Mouse (Mus musculus): ENCODE results near the gene Isg20. TPM values are rescaled to one million over a fixed set of nuclear protein-coding genes. Genes with fewer than 3 reads are reported as not detected.

Gene Isg20
- polyA plus RNA-seq, 1 experiment from 2014 or later, result 0.39 TPM

GRCm38 (mm10) chr7:78885404-78885803 is 27.8 kb upstream of the Isg20 start:
- H3K27me3 ChIP-seq (ENCODE audit: low read depth, poor library complexity, severe bottlenecking), result peaks cover 68% of the 10 kb centered on the region
- peak overlapping the region; percentile 32 for H3K4me3 ChIP-seq
- peaks cover 90% of the 10 kb centered on the region for H3K4me1 ChIP-seq
- WGBS, result 86% methylated on average over 5 of the region's 5 CpGs
- peak overlapping the region; percentile 70 for H3K27ac ChIP-seq (replicated peaks)
- peaks cover 12% of the 10 kb centered on the region for H3K36me3 ChIP-seq
- H3K9me3 ChIP-seq (replicated peaks), result no peaks in the 10 kb centered on the region
- DNase-seq (ENCODE audit: low spot score), result no peak

- Histone ChIP-seq H3K4me3 (peak overlapping the region; percentile 32), H3K27me3 (ENCODE audit: low read depth, poor library complexity, severe bottlenecking) (peaks cover 59% of the 10 kb centered on the region), H3K36me3 (peaks cover 12% of the 10 kb centered on the region), H3K4me1 (peaks cover 82% of the 10 kb centered on the region), H3K27ac (replicated peaks) (peak overlapping the region; percentile 70; the same call in 1 of the 2 replicates), H3K9me3 (replicated peaks) (no peaks in the 10 kb centered on the region)
- 42% methylated on average over 4 of the region's 4 CpGs for WGBS
- peak; percentile 47 for DNase-seq (ENCODE audit: low spot score)
Observed at GRCm38 (mm10) chr7:78886496-78886895, 26.7 kb upstream of the Isg20 start.

- Histone ChIP-seq H3K4me3 (peak overlapping the region; percentile 32; the same call in 1 of the 2 replicates), H3K9me3 (replicated peaks) (no peaks in the 10 kb centered on the region), H3K4me1 (peaks cover 73% of the 10 kb centered on the region), H3K36me3 (peaks cover 12% of the 10 kb centered on the region), H3K27ac (replicated peaks) (peak overlapping the region; percentile 64), H3K27me3 (ENCODE audit: low read depth, poor library complexity, severe bottlenecking) (peaks cover 57% of the 10 kb centered on the region)
- WGBS, result 68% methylated on average over 9 of the region's 9 CpGs
- no peak for DNase-seq (ENCODE audit: low spot score)
Observed at GRCm38 (mm10) chr7:78887431-78887842, 25.8 kb upstream of the Isg20 start.

- H3K4me3 ChIP-seq, result no peak overlapping the region
- H3K4me1 ChIP-seq, result peaks cover 47% of the 10 kb centered on the region
- peak; percentile 90 for DNase-seq (ENCODE audit: low spot score)
- peaks cover 12% of the 10 kb centered on the region for H3K36me3 ChIP-seq
- WGBS, result 3% methylated on average over 16 of the region's 16 CpGs
- H3K27me3 ChIP-seq (ENCODE audit: low read depth, poor library complexity, severe bottlenecking), result peaks cover 35% of the 10 kb centered on the region
- H3K27ac ChIP-seq (replicated peaks), result no peak overlapping the region
- no peaks in the 10 kb centered on the region for H3K9me3 ChIP-seq (replicated peaks)
Observed at GRCm38 (mm10) chr7:78890641-78891040, 22.6 kb upstream of the Isg20 start.

- H3K9me3 ChIP-seq (replicated peaks), result no peaks in the 10 kb centered on the region
- no peak overlapping the region for H3K4me3 ChIP-seq
- WGBS, result 92% methylated on average over 10 of the region's 10 CpGs
- peaks cover 34% of the 10 kb centered on the region for H3K4me1 ChIP-seq
- H3K36me3 ChIP-seq, result peaks cover 15% of the 10 kb centered on the region
- DNase-seq (ENCODE audit: low spot score), result no peak
- H3K27ac ChIP-seq (replicated peaks), result no peak overlapping the region
- H3K27me3 ChIP-seq (ENCODE audit: low read depth, poor library complexity, severe bottlenecking), result peaks cover 17% of the 10 kb centered on the region
Observed at GRCm38 (mm10) chr7:78893917-78894316, 19.3 kb upstream of the Isg20 start.

- no peak for DNase-seq (ENCODE audit: low spot score)
- H3K9me3 ChIP-seq (replicated peaks), result no peaks in the 10 kb centered on the region
- peak overlapping the region; percentile 89 for H3K27ac ChIP-seq (replicated peaks)
- peaks cover 15% of the 10 kb centered on the region for H3K36me3 ChIP-seq
- peaks cover 25% of the 10 kb centered on the region for H3K4me1 ChIP-seq
- H3K27me3 ChIP-seq (ENCODE audit: low read depth, poor library complexity, severe bottlenecking), result peaks cover 5% of the 10 kb centered on the region
- H3K4me3 ChIP-seq, result peak overlapping the region; percentile 86
- WGBS, result 60% methylated on average over 13 of the region's 13 CpGs
Observed at GRCm38 (mm10) chr7:78895021-78895652, 18.1 kb upstream of the Isg20 start.

GRCm38 (mm10) chr7:78895653-78896333 is 17.4 kb upstream of the Isg20 start, which contains the start of gene Aen:
TSS of gene Aen (plus strand) at chr7:78895854.
- Histone ChIP-seq H3K9me3 (replicated peaks) (no peaks in the 10 kb centered on the region), H3K36me3 (peaks cover 15% of the 10 kb centered on the region), H3K4me3 (peak within 1 kb of the TSS; percentile 86), H3K27me3 (ENCODE audit: low read depth, poor library complexity, severe bottlenecking) (no peaks in the 10 kb centered on the region), H3K27ac (replicated peaks) (peak within 1 kb of the TSS; percentile 89), H3K4me1 (peaks cover 22% of the 10 kb centered on the region)
- peak; percentile 98 for DNase-seq (ENCODE audit: low spot score)
- 1% methylated on average over 53 of the region's 53 CpGs for whole genome bisulfite sequencing

GRCm38 (mm10) chr7:78897567-78897966 is 15.7 kb upstream of the Isg20 start:
- WGBS, result 92% methylated on average over 3 of the region's 3 CpGs
- DNase-seq (ENCODE audit: low spot score), result no peak
- peaks cover 22% of the 10 kb centered on the region for H3K4me1 ChIP-seq
- no peaks in the 10 kb centered on the region for H3K9me3 ChIP-seq (replicated peaks)
- peak overlapping the region; percentile 86; the same call in 1 of the 2 replicates for H3K4me3 ChIP-seq
- peaks cover 25% of the 10 kb centered on the region for H3K36me3 ChIP-seq
- H3K27ac ChIP-seq (replicated peaks), result no peak overlapping the region
- no peaks in the 10 kb centered on the region for H3K27me3 ChIP-seq (ENCODE audit: low read depth, poor library complexity, severe bottlenecking)

GRCm38 (mm10) chr7:78903174-78903870 is 9.9 kb upstream of the Isg20 start:
- Histone ChIP-seq H3K4me1 (no peaks in the 10 kb centered on the region), H3K9me3 (replicated peaks) (no peaks in the 10 kb centered on the region), H3K4me3 (no peak overlapping the region)

GRCm38 (mm10) chr7:78904175-78904574 is 9.0 kb upstream of the Isg20 start:
- no peaks in the 10 kb centered on the region for H3K27me3 ChIP-seq (ENCODE audit: low read depth, poor library complexity, severe bottlenecking)
- peaks cover 69% of the 10 kb centered on the region for H3K36me3 ChIP-seq
- H3K9me3 ChIP-seq (replicated peaks), result no peaks in the 10 kb centered on the region
- no peak overlapping the region for H3K27ac ChIP-seq (replicated peaks)
- no peaks in the 10 kb centered on the region for H3K4me1 ChIP-seq
- DNase-seq (ENCODE audit: low spot score), result no peak
- WGBS, result 96% methylated on average over 2 of the region's 2 CpGs
- no peak overlapping the region for H3K4me3 ChIP-seq

More at GRCm38 (mm10) chr7:78903174-78903870, 9.9 kb upstream of the Isg20 start:
- no peak for DNase-seq (ENCODE audit: low spot score)
- no peak overlapping the region for H3K27ac ChIP-seq (replicated peaks)
- H3K27me3 ChIP-seq (ENCODE audit: low read depth, poor library complexity, severe bottlenecking), result no peaks in the 10 kb centered on the region
- peaks cover 65% of the 10 kb centered on the region for H3K36me3 ChIP-seq
- WGBS, result 97% methylated on average over 6 of the region's 6 CpGs

GRCm38 (mm10) chr7:78909026-78909425 is 4.2 kb upstream of the Isg20 start:
- H3K36me3 ChIP-seq, result peaks cover 56% of the 10 kb centered on the region
- H3K27ac ChIP-seq (replicated peaks), result no peak overlapping the region
- H3K9me3 ChIP-seq (replicated peaks), result no peaks in the 10 kb centered on the region
- H3K4me3 ChIP-seq, result no peak overlapping the region
- peaks cover 35% of the 10 kb centered on the region for H3K4me1 ChIP-seq
- H3K27me3 ChIP-seq (ENCODE audit: low read depth, poor library complexity, severe bottlenecking), result no peaks in the 10 kb centered on the region
- no peak for DNase-seq (ENCODE audit: low spot score)
- 86% methylated on average over 6 of the region's 6 CpGs for WGBS

GRCm38 (mm10) chr7:78910336-78911098 is 2.7 kb upstream of the Isg20 start:
- 0 out of 2 replicates have a peak overlapping the region, but pooled peaks have one; percentile 17 for H3K27ac ChIP-seq (replicated peaks)
- no peak for DNase-seq (ENCODE audit: low spot score)
- WGBS, result 50% methylated on average over 6 of the region's 6 CpGs
- no peak overlapping the region for H3K4me3 ChIP-seq
- peaks cover 39% of the 10 kb centered on the region for H3K4me1 ChIP-seq
- peaks cover 41% of the 10 kb centered on the region for H3K36me3 ChIP-seq
- no peaks in the 10 kb centered on the region for H3K27me3 ChIP-seq (ENCODE audit: low read depth, poor library complexity, severe bottlenecking)
- H3K9me3 ChIP-seq (replicated peaks), result no peaks in the 10 kb centered on the region

Data from midbrain, embryonic 10.5 days (tissue).